Mouse (Mus musculus) lung, postnatal 0 days (tissue): ENCODE measurements at regions not wholly inside any gene's neighbourhood (a gene's known extent, or its start where the extent isn't known, plus 50 kb on each side); places are given as distances from the start of the nearest gene placed in this dataset.

Experiments used
- ATAC-seq: fragments of 200-750 bp; cut with Nextera tagmentation; 2 replicates; pipeline ENCODE4 v1.8.0; 2017; ENCODE audit warnings: moderate library complexity
- DNase-seq: peaks from one replicate; pipeline ENCODE4 v3.0.0-alpha.2; 2016; ENCODE audit warnings: low spot score
- H3K27ac ChIP-seq: fragments of 300-500 bp; sonication (generic); 2 replicates; pipeline ENCODE4 v1.5.1; 2014; ENCODE audit warnings: antibody characterized with exemption, mild to moderate bottlenecking, low read length, mixed read lengths
- H3K27me3 ChIP-seq: fragments of 300-500 bp; sonication (generic); replicated peaks from 2 replicates; pipeline ENCODE4 v1.6.1; 2014; ENCODE audit warnings: low read length, mixed read lengths; ENCODE audit not compliant: insufficient read depth
- H3K36me3 ChIP-seq: fragments of 300-500 bp; sonication (generic); 2 replicates; pipeline ENCODE4 v1.6.1; 2014; ENCODE audit warnings: low read length, mixed read lengths; ENCODE audit not compliant: insufficient read depth
- H3K4me1 ChIP-seq: fragments of 300-500 bp; sonication (generic); 2 replicates; pipeline ENCODE4 v1.6.1; 2014; ENCODE audit warnings: antibody characterized with exemption, low read depth, low read length, mixed read lengths; ENCODE audit not compliant: insufficient read depth
- H3K4me2 ChIP-seq: fragments of 300-500 bp; sonication (generic); replicated peaks from 2 replicates; pipeline ENCODE4 v1.6.1; 2014; ENCODE audit warnings: low read depth, mild to moderate bottlenecking, low read length, moderate library complexity, mixed read lengths
- H3K4me3 ChIP-seq: fragments of 300-500 bp; sonication (generic); 2 replicates; pipeline ENCODE4 v1.5.1; 2014; ENCODE audit warnings: low read depth, low read length
- H3K9ac ChIP-seq: fragments of 300-500 bp; sonication (generic); replicated peaks from 2 replicates; pipeline ENCODE4 v1.6.1; 2014; ENCODE audit warnings: low read depth, mild to moderate bottlenecking
- H3K9me3 ChIP-seq: fragments of 300-500 bp; sonication (generic); 2 replicates; pipeline ENCODE4 v1.6.1; 2016; ENCODE audit warnings: low read length, mixed read lengths
- CTCF ChIP-seq: IDR thresholded peaks from 2 replicates; pipeline ENCODE4 v1.5.1; 2016; ENCODE audit warnings: antibody characterized with exemption, mild to moderate bottlenecking
- EP300 ChIP-seq: IDR thresholded peaks from 2 replicates; pipeline ENCODE4 v1.6.1; 2016; ENCODE audit warnings: antibody characterized with exemption, mild to moderate bottlenecking, control low read depth
- WGBS: fragments of 180-500 bp; shearing (Covaris S2); extraction: QIAGEN DNeasy Blood & Tissue Kit; methylation state at CpG from one replicate; pipeline ENCODE4 v1.1.7; 2014; 5-methylcytosine and 5-hydroxymethylcytosine counted together

DNA sequence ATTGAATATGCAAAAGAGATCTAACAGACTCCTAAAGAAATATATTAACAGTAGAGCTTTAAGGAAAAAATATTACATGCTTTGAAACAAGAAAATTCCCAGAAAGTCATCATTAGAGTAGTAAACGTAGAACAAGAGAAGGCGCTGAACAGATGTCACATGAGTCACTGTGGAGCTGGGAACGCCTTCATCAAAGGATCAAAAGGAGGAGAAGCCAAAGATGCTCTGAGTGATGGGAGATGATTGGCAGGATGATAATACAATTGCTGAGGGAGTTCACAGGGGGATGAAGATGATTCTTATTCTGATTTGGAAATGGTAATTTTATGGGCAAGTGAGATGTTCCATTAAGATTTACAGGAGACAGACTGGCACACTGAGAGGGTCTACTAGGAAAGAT lies 417.1 kb upstream of the Syt1 start:
- DNase-seq (no peak), ATAC-seq (no peak)
- TF ChIP-seq EP300 (no peak), CTCF (no peak)
- no peaks in the 10 kb centered on the region for H3K36me3 ChIP-seq
- WGBS = 83% methylated on average over 3 of the region's 3 CpGs
- no peak overlapping the region for H3K4me3 ChIP-seq
- H3K4me1 ChIP-seq = no peaks in the 10 kb centered on the region
- H3K27ac ChIP-seq = no peak overlapping the region
- H3K9me3 ChIP-seq = no peaks in the 10 kb centered on the region
- no peak overlapping the region for H3K4me2 ChIP-seq
- no peak overlapping the region for H3K9ac ChIP-seq
- H3K27me3 ChIP-seq = no peaks in the 10 kb centered on the region

DNA sequence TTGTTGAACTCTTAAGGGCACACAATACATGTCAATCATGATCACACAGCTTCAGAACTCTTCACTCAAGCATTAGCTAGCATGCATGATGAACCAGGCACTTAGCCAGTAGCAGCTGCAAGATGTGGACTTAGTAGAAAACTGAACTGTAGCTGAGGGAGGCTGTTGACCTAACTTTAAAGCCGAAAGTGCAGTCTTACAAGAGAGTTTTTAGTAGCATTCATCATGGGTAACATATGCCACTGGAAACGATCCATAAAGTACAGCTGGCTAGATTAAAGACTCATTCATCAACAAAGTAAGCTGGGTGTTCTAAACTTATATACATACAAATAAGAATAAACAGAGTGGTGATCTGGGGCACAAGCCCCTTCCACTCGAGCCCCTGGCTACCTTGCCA lies 396.2 kb upstream of the Syt1 start:
- TF ChIP-seq EP300 = no peak
- TF ChIP-seq CTCF = no peak
- ATAC-seq (no peak), DNase-seq (no peak)

DNA sequence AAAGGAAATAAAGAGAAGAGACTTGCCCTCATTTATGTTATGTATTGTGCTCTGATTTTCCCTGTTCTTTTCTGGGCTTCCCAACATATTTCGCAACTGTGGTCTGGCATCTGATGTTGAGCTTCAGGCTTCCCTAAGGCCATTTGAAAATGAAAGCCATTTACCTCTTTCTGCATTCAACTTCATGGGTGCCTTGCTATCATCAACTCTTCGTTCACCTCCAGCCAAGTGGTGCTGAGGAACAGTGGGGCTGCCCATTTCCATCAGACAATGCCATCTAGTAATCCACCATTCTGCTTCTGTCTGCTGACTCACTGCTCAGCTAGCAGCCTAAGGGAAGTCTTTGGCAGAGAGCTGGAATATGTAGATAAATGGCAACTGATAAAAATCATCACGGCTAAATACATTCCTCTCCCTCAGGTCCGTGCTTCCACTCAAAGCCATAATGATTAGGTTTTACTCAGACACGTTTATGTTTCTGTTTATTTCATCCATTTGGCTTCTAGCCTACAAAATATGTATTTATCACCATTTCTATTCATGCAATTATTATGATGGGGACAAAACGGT lies 394.4 kb upstream of the Syt1 start:
- TF ChIP-seq CTCF = no peak
- no peaks in the 10 kb centered on the region for H3K27me3 ChIP-seq
- DNase-seq (no peak), ATAC-seq (no peak)
- WGBS = 67% methylated on average over 6 of the region's 6 CpGs
- H3K9ac ChIP-seq = no peak overlapping the region
- no peaks in the 10 kb centered on the region for H3K4me1 ChIP-seq
- no peak overlapping the region for H3K4me2 ChIP-seq
- no peak overlapping the region for H3K4me3 ChIP-seq
- H3K36me3 ChIP-seq = no peaks in the 10 kb centered on the region
- no peaks in the 10 kb centered on the region for H3K9me3 ChIP-seq
- H3K27ac ChIP-seq = no peak overlapping the region

More for the DNA sequence above, 396.2 kb upstream of the Syt1 start:
- Histone ChIP-seq H3K9ac (no peak overlapping the region), H3K4me3 (no peak overlapping the region), H3K4me2 (no peak overlapping the region), H3K36me3 (no peaks in the 10 kb centered on the region), H3K27ac (no peak overlapping the region), H3K27me3 (no peaks in the 10 kb centered on the region), H3K4me1 (no peaks in the 10 kb centered on the region), H3K9me3 (no peaks in the 10 kb centered on the region)
- WGBS = 44% methylated on average over 3 of the region's 3 CpGs

DNA sequence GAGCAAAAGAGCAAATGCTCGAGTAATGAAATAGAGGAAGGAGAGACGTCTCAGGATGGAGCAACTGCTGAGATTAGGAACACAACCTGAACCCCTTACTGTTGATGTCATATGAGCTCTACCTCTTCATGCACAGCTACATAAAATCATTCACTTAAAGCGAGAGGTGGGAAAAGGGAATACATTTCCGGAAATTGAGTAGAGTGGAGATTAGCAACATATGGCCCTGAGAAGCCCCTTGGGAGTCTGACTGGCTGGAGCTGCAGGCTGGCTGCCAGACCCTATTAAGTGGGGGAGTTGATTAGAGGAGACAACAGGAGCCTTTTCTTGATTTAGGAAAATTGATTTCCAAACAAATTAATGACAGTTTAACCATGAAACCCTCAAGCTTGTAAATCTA lies 373.0 kb upstream of the Syt1 start:
- no peak overlapping the region for H3K9ac ChIP-seq
- TF ChIP-seq CTCF = no peak
- no peak for TF ChIP-seq EP300
- H3K4me3 ChIP-seq = no peak overlapping the region
- no peak for DNase-seq
- 71% methylated on average over 4 of the region's 4 CpGs for WGBS
- no peaks in the 10 kb centered on the region for H3K27me3 ChIP-seq
- H3K9me3 ChIP-seq = no peaks in the 10 kb centered on the region
- ATAC-seq = no peak
- H3K27ac ChIP-seq = no peak overlapping the region
- H3K4me2 ChIP-seq = no peak overlapping the region
- H3K4me1 ChIP-seq = no peaks in the 10 kb centered on the region
- no peaks in the 10 kb centered on the region for H3K36me3 ChIP-seq

DNA sequence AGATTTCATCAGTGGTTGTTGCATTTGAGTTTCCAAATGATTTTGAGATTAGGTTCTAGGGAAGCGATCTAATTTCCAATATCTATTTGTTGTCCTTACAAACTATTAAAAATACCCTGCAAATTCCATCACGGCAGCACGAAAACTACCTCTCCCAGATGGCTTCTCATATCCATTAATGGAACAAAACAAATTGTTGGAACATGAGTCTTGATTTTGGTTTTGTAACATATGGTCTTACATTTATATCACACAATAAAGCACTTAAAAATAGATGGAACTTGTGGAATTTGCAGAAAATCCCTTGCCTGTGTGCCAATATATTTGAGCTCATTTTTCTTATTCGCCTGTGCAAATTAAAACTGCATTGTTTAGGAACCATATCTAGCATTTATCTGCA lies 368.1 kb upstream of the Syt1 start:
- 71% methylated on average over 4 of the region's 4 CpGs for WGBS
- TF ChIP-seq EP300 (no peak), CTCF (no peak)
- Histone ChIP-seq H3K4me3 (no peak overlapping the region), H3K27me3 (no peaks in the 10 kb centered on the region), H3K36me3 (no peaks in the 10 kb centered on the region), H3K27ac (no peak overlapping the region), H3K4me2 (no peak overlapping the region), H3K4me1 (no peaks in the 10 kb centered on the region), H3K9me3 (no peaks in the 10 kb centered on the region), H3K9ac (no peak overlapping the region)
- DNase-seq (no peak), ATAC-seq (no peak)

DNA sequence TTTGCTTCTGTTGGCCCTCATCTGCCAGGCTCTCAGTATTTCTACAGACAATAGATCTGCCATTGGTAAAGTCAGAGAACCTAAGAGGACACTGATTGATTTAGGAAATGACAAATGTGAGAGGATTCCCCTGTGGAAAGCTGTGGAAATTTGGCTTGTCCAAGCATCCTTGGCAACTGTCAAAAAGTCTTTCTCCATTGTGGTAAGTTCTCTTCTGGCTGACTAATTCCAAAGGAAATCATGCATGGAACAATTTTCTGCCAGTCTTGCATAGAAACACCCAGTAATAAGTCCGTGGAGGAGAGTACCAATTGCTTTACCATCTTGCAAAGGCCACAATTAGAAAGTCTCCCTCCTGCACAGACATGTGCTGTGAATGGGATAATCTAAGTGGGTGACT lies 349.4 kb upstream of the Syt1 start:
- Histone ChIP-seq H3K9ac (no peak overlapping the region), H3K36me3 (no peaks in the 10 kb centered on the region), H3K4me2 (no peak overlapping the region), H3K27ac (no peak overlapping the region), H3K27me3 (no peaks in the 10 kb centered on the region), H3K9me3 (no peaks in the 10 kb centered on the region), H3K4me3 (no peak overlapping the region), H3K4me1 (no peaks in the 10 kb centered on the region)
- 58% methylated on average over 1 of the region's 1 CpGs for WGBS
- TF ChIP-seq CTCF (no peak), EP300 (no peak)
- ATAC-seq (no peak), DNase-seq (no peak)

DNA sequence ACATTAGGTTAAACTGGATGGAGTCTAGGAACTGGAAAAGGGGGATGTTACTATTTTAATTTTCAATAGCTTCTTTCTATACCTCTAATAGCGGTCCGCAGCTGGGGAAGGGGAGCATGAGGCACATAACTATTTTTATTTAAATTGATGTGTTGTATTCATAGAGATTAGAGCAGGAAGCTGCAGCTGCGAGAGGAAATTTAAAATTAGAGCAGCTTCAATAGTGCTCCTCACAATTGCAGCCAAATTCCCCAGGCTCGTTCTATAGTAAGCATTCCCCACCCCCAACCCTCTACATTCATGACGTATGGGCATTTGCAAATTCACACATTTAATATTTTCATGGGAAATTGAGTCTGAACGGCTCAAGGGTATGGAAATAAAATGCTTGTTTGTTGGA lies 348.0 kb upstream of the Syt1 start:
- H3K9me3 ChIP-seq = no peaks in the 10 kb centered on the region
- 54% methylated on average over 6 of the region's 6 CpGs for WGBS
- no peak for ATAC-seq
- no peaks in the 10 kb centered on the region for H3K27me3 ChIP-seq
- H3K4me1 ChIP-seq = no peaks in the 10 kb centered on the region
- TF ChIP-seq CTCF = no peak
- TF ChIP-seq EP300 = no peak
- H3K27ac ChIP-seq = no peak overlapping the region
- no peak overlapping the region for H3K4me2 ChIP-seq
- no peak overlapping the region for H3K9ac ChIP-seq
- no peak for DNase-seq
- H3K36me3 ChIP-seq = no peaks in the 10 kb centered on the region
- H3K4me3 ChIP-seq = no peak overlapping the region
